Mouse (Mus musculus) left cerebral cortex, postnatal 36 days (tissue): ENCODE measurements around the gene Ugt1a9. TPM values are rescaled to one million over a fixed set of nuclear protein-coding genes. Genes with fewer than 3 reads are reported as not detected.
A peak's percentile ranks its signal among the peaks of the same experiment; 100 is the strongest.
"Not testable (repeated sequence)": the region's sequence is repeated elsewhere in the genome, so short reads cannot be mapped to it uniquely, and the experiment has no call there.

Experiments
- DNase-seq, 2 experiments: peaks; one replicate each; pipeline ENCODE4 v3.0.0; 2021 to 2022; ENCODE audit warnings: low spot score in 2 of 2, mixed read lengths in 1 of 2
- intact Hi-C: fragments of 180-260 bp; cut with DNase I; formaldehyde crosslinking; loops from one replicate; pipeline ENCODE4 v1.15.1; 2025
- total RNA-seq, 2 experiments: library from RNA; stranded (reverse); gene quantifications; 2 replicates each; pipeline ENCODE4 v1.2.3; 2021

Ugt1a9 gene
- total RNA-seq, 2 experiments from 2014 or later, result not detected

DNA sequence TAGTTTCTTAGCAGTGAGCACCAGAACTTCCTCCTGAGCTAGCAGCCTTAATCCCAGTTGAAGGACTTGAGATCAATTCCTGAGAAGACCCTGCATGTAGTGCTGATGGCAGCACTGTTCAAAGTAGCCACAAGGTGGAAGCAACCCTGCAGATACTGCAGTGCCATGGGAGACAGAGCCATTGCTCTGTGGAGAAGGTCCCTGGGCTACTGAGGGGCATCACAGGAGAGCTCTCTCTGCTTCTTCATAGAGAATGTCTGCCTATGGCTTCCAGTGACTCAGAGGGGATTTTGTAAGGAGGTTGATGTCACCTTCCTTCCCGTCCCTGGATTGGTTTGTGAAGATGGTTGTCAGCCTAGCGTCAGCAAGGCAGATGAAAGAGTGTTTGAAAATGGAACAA lies 79.5 kb downstream of the Ugt1a9 start:
- intact Hi-C loops, DNase-seq: not testable (repeated sequence)

DNA sequence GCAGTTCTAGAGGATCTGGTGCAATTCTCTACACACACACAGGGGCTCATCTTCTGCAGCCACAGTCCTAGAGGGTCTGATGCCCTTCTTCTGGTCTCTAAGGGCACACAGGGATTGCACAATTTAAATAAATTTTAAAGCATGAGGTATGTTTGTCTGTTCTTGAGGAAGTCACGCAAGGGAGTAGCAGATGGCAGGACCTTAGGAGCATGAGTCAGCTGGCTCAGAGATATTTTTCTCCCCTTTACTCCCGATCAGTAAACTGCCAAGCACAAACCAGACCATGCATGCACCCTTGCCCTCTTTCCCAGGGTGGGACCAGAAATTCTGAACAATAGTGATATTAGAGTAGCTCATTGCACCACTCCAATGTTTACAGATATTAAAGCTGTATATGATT lies 87.8 kb downstream of the Ugt1a9 start:
- DNase-seq, result no peak
- intact Hi-C loops, result no loop called here

DNA sequence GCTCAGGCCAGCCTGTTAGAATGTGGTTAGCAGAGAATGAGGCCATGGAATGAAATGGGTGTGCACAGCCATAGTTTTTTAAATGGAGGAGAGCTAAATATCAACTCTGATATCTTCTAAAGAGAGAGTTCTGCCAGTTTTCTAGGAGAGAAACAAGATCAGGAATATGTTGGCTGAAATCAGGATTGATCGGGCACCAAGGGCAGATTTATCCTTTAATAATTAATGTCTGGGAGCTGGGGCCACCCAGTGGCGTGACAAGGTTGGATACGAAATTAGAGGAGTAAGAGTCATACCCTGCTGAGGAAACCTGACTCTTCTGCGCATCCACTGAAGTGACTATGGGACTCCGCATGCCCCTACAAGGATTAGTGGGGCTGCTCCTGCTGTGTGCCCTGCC lies 95.1 kb downstream of the Ugt1a9 start, which contains the start of gene Ugt1a5:
Ugt1a5 (plus strand) TSS at position 302 of the 400 bp plus-strand sequence.
- no peak for DNase-seq
- intact Hi-C loops, result no loop called here

DNA sequence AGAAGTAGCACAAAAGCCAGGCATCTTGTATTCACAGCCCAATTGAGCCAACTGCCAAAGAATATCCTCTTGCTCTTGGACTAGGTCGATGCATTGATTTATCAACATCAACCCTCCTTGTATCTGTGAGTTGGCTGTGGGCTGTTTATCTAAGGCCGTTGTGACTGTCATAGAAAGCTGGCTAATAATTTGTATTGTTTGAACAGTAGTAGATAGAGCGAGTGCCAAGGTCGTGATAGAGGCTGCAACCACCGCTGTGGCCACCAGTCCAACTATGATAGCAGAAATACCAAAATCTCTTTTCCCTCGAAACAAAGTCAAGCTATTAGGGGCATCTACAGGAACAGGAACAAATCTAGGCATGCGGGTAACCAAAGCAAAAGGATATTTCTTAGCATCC lies 101.6 kb downstream of the Ugt1a9 start:
- intact Hi-C loops, DNase-seq: not testable (repeated sequence)

DNA sequence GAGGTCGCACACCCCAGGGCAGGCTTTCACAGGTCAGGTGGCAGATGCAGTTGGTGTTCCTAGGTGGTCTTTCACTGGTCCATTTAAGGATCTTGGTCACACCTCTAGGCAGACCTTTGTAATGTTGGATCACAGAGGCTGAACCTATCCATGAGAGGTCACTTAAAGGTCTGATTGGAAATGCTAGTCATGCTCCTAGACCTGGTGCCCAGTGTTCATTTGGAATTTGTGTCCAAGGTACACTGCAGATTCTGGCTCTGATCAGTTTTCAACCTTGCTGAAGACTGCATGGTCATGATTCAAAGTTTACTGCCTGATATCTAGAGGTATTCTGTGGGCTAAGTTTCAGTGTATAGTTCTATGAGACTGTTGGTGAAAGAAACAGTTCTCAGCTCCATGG lies 109.1 kb downstream of the Ugt1a9 start:
- intact Hi-C loops, result no loop called here
- no peak for DNase-seq

DNA sequence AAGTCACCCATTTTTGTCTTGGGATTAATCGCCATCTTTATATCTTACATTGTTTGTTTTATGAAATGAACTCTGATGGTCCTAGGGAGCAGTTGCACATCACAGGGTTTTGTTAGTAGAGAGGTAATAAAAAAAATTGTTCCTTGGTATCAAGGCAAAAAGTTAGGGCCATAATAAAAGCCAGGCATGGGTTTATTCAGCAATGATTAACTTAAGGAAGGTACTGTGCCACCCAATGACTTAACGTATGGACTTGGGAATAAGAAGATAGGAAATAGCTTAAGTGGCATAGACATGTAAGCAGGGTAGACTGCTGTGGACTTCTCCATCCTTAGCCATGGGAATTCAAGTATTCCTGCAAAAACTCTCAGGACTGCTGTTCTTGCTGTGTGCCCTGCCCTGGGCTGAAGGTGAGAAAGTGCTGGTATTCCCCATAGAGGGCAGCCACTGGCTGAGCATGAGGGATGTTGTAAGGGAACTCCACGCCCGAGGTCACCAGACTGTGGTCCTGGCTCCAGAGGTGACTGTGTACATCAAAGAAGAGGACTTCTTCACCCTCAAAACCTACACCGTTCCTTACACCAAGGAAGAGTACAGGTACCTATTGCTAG lies 115.8 kb downstream of the Ugt1a9 start:
- intact Hi-C loops, result no loop called here
- DNase-seq, result no peak

DNA sequence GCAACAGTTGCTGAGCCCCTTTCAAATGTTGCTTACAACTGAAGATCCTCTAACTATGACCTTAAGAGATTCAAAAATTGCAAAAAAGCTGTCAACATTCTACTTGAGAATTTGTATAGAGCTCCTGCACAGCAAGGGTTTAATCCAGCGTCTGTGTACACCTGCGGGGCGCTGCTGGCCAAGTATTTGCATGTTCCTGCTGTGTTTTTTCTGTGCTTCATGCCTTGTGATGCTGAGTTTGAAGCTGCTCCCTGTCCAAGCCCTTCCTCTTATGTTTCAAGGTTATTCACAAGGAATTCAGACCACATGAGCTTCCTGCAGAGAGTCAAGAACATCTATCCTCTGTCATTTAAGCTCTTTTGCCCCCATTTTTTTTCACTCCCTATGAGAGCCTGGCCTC lies 121.5 kb downstream of the Ugt1a9 start:
- intact Hi-C loops, result no loop called here
- no peak for DNase-seq

DNA sequence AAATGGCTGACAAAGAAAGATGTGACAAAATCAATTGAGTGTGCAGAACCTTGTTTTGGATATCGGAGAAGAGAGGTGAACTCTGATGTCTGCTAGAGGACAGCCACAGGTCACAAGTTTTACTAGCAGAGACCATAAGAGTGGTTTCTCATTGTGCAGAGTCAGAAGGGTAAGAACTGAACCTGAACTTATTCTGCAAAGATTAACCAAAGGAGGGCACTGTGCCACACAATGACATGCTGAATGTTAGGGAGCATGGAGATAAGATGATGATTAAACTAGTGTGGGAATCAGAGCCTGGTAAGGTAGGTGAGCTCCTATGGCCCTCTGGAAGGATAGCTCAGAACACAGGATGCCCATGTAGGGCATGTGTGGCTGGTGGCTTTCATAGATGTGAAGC lies 125.1 kb downstream of the Ugt1a9 start:
- no peak for DNase-seq
- intact Hi-C loops, result no loop called here

DNA sequence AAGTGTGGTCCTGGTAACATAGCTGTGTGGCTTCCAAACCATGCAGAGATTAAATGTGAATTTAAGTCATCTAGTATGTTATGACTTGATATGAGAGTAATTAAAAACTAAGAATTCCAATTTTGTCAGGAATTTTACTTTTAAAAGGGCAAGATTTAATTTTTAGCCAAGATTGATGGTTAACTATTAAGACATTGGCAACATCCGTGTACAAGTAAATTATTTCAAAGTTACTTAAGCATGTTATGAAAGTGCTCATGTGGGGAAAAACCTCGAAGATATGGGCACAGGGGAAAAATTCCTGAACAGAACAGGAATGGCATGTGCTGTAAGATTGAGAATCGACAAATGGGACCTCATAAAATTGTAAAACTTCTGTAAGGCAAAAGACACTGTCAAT lies 126.8 kb downstream of the Ugt1a9 start:
- intact Hi-C loops, result no loop called here
- no peak for DNase-seq

DNA sequence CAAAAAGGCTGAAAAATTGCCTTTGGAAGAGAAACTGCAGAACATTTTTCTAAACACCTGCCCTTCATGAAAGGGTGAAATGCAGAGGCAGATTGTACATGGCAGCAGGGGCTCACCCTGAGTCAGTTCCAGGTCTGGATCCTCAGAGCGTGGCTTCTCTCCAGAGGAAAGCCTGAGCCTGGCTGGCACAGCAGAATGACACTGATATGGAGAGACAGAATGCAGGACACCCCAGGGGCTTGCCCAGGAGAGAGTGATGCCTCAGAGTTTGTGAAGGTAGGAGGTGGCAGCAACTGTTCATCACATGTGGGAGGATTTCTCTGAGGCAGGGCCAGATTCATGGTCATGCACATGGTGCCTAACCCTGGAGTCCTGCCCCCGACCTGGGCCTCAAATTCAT lies 129.4 kb downstream of the Ugt1a9 start:
- intact Hi-C loops, result no loop called here
- no peak for DNase-seq

DNA sequence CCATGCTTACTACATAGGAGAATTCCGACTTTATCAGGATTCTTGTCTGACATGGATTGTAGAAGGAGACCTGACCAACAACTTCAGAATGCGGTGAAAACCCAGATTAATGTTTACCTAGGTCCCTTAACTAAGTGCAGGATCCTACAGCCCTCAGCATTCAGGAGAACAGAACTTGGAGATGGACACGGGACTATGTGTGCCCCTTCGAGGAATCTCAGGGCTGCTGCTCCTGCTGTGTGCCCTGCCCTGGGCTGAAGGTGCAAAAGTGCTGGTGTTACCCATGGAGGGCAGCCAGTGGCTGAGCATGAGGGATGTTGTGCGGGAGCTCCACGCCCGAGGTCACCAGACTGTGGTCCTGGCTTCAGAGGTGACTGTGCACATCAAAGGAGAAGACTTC lies 129.9 kb downstream of the Ugt1a9 start, which contains the start of gene Ugt1a2:
Ugt1a2 (plus strand) TSS at position 146 of the 400 bp plus-strand sequence.
- intact Hi-C loops, result no loop called here
- no peak for DNase-seq

DNA sequence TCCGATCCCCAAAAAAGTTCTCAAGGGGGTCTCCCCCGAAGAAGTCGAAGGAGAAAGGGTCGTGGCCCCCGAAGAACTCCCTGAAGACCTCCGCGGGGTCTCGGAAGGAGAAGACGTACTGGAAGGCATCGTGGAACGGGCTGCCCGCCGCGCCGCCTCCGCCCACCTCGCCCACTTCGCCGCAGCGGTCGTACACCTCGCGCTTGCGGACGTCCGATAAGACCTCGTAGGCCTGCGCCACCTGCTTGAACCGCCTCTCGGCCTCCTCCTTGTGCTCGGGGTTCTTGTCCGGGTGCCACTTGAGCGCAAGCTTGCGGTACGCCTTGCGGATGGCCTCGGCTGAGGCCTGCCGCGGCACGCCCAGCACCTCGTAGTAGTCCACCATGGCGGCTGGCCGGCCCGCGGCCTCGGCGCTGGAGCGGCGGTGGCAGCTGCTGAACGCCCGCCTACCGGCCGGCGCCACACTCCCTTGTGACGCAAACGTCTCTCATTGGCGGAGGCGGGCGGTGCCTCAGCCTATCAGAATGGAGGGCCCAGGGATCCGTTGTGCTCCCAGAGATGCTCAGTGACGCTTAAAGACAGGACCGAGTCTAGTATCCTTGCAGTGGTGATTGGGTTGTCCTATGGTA lies 134.8 kb downstream of the Ugt1a9 start, which contains the start of gene Dnajb3:
Dnajb3 (minus strand) TSS at position 489 of the 629 bp plus-strand sequence.
- intact Hi-C loops, result no loop called here
- peak; percentile 82 to 86 for DNase-seq

DNA sequence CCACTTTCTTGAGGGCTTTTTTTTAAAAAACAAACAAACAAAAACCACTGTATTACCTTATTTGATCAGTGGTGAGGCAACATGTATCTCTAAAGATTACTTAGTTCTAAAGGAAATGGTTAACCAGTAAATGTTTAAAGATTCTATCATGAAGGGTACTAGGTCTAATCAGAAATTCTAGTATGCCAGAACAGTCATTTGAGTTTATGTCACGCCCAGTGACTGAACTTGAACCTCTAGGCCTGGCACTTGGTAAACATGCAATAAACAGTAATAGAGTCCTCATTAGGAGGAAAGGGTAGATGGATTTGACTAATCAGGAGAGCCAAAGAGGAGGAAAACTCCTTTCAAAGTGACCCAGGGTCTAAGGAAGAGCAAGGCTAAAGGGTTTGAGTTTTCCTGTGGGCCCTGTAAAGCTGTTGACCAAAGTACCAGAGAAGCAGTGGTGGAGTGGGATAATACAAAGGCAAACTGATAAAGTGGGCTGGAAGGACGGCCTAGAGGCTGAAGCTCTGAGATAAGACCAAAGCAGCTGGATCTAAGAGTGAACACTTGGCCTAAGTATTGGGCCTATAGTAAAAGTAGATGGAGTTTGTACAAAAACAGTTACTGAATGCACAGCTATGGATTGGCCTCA lies 136.4 kb downstream of the Ugt1a9 start:
- DNase-seq, result no peak
- intact Hi-C loops, result no loop called here

DNA sequence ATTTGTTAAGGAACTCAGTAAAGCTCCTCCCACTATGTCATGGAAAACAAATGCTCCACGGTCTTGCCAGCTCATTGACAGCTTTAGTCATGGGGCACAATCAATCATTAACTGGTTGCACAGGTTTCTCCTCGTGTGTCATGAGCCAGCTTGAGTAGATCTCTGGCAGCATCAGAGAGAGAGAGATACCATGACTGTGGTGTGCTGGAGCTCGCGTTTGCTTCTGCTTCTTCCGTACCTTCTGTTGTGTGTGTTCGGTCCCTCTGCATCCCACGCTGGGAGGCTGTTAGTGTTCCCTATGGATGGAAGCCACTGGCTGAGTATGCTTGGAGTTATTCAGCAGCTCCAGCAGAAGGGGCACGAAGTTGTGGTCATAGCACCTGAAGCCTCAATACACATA lies 141.2 kb downstream of the Ugt1a9 start, which contains the start of gene Ugt1a1:
Ugt1a1 (plus strand) TSS at position 148 of the 400 bp plus-strand sequence.
- intact Hi-C loops, result no loop called here
- no peak for DNase-seq

DNA sequence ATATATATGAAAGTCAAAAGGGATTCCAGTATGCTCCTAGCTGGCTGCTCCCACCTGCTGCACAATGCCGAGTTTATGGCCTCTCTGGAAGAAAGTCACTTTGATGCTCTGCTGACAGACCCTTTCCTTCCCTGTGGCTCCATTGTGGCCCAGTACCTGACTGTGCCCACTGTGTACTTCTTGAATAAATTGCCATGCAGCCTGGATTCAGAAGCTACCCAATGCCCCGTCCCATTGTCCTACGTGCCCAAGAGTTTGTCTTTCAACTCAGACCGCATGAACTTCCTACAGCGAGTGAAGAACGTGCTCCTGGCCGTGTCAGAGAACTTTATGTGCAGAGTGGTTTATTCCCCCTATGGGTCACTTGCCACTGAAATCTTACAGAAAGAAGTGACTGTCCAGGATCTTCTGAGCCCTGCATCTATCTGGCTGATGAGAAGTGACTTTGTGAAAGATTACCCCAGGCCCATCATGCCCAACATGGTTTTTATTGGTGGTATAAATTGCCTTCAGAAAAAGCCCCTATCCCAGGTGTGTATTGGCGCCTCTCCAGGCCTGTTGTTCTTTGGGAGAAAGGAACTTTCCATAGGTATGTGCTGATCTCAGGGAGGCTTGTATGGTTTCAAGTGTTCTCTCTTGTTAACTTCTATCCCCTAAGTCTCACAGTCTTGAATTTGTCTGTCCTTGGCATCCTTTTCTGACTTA lies 141.9 kb downstream of the Ugt1a9 start:
- intact Hi-C loops, result no loop called here

DNA sequence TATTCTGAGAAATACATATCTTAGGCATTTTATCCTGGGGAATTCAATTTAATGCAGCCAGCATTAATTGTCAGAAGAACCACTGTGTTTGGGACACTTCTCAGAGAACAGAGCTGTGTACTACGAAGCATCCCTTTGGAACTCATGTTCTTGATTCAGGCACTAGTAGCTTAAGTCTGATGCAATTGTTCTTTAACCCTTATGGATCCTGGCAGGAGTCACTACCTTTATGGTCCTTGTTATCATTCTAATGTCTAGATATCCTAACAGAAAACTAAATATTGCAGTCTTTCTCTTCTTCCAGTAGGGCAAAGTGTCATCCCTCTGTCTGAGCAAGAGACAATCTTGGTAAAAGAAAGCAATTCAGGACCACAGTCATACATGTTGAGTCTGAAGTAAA lies 142.5 kb downstream of the Ugt1a9 start:
- intact Hi-C loops, result no loop called here
- DNase-seq, result no peak

More for the DNA sequence above, 141.9 kb downstream of the Ugt1a9 start:
- DNase-seq, result no peak

DNA sequence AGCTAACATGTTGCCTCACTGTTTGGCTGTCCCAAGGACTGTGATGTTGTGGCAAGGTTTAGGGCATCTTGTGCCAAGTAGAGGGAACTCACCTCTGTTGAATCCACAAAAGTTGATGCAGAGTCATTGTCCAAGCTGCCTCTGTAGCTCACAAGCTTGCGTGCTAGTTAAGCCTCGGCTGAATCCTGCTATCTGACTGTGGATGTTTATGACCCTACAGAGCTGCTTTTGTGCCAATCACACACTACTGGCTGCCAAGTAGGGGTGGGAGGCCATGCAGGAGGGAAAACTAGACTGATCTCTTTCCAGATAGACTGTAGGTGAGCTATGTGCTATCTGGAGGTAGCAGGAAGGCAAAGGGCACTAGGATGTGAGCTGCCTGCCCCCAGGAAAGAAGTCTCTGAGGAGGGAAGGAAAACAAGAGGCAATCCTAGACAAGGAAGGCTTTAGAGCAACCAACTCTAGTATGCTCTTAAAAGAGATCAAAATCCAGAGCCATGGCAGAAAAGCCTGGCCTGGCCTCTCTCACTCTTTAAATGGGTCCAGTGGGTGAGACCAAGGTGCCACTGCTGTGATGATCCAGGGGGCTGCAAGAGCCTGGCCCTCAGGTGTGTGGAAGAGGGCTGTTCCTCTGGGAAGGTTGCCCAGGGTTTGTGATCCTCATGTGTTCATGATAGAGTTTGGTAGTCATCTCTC lies 143.3 kb downstream of the Ugt1a9 start:
- intact Hi-C loops, result no loop called here
- no peak for DNase-seq

DNA sequence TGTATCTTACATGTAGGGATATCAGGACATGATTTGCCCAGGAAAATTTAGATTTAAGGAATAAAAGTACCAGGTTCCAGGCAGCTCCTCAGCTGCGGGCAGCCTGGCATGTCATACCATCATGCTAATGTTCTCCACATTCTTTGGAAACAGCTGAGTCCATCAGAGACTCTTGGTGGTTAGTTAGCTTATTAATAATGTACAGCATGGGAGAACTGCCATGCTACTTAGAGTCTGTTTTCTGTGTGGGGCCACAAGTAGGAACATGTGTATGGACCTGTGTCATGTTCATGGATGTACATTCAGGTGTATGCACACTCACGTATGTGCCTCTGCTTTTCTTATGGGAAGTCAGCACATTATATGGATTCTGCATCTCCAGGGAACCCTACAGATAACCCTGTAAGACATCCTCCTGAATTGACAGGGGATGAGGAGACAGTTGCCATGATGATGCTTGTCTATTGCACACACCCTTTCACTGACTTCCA lies 143.9 kb downstream of the Ugt1a9 start:
- intact Hi-C loops, result no loop called here
- no peak for DNase-seq
